Mouse (Mus musculus) ES-E14 (cell line): ENCODE data around the gene Ctrl.

Source experiments
- CHD2 ChIP-seq: IDR thresholded peaks from 2 replicates; pipeline ENCODE4 v1.6.1; 2014; ENCODE audit warnings: mild to moderate bottlenecking, low read depth, low read length, inconsistent platforms
- HCFC1 ChIP-seq: IDR thresholded peaks from 2 replicates; pipeline ENCODE4 v1.6.1; 2012; ENCODE audit warnings: low read length, inconsistent platforms, borderline replicate concordance; ENCODE audit not compliant: insufficient read depth
- ZC3H11A ChIP-seq: IDR thresholded peaks from 2 replicates; pipeline ENCODE4 v1.6.1; 2012; ENCODE audit warnings: low read depth, mild to moderate bottlenecking, inconsistent platforms, low read length, borderline replicate concordance

GRCm38 (mm10) chr8:105900180-105900940 lies 33.3 kb downstream of the Ctrl start, which contains the start of gene Pskh1:
- TF ChIP-seq CHD2 (no peak), ZC3H11A (no peak), HCFC1 (peak; percentile 80)
